Mouse (Mus musculus) spleen, adult 2 months (tissue): ENCODE data around the gene Mpv17l2.

Source experiments
- CTCF ChIP-seq: fragments of 200-500 bp; IDR thresholded peaks from 2 replicates; pipeline ENCODE4 v1.5.1; 2011; ENCODE audit warnings: mild to moderate bottlenecking, inconsistent platforms; ENCODE audit not compliant: insufficient read depth, insufficient read length, insufficient replicate concordance; ENCODE audit errors: extremely low read depth
- POLR2A ChIP-seq: fragments of 200-500 bp; IDR thresholded peaks from 2 replicates; pipeline ENCODE4 v1.6.1; 2011; ENCODE audit warnings: low read depth, low read length, inconsistent platforms

DNA sequence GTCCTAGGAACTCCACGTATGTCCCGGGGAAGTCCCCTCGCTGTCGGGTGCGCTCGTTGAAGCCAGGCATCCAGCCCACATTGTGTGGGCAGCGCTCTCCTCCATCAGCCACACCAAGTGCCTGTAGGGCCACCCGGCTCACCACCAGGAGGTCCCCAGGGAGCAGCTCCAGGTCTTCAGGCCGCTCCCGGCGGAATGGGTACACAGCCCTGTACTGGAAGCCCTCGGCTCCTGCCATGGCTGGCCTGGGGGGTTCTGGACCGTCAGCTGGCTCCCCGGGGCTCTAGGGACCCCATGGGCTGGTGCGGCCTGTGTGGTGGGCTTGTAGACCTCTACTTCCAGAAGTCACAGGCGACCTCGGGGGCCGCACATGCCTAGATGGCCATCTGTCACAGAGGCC lies 14.0 kb upstream of the Mpv17l2 start:
- TF ChIP-seq CTCF, result no peak
- no peak for TF ChIP-seq POLR2A
